Mouse (Mus musculus) myocyte (in vitro differentiated cells): ENCODE data around the gene Tdp1.

Experiments used
- CEBPB ChIP-seq: IDR thresholded peaks from 2 replicates; pipeline ENCODE4 v1.6.1; 2011; ENCODE audit warnings: mild to moderate bottlenecking, moderate library complexity; ENCODE audit not compliant: poor library complexity, insufficient read depth, severe bottlenecking
- E2F4 ChIP-seq: IDR thresholded peaks from one replicate; pipeline ENCODE4 v1.6.1; 2011; ENCODE audit warnings: mild to moderate bottlenecking, control low read depth, moderate library complexity; ENCODE audit not compliant: insufficient read depth
- MAX ChIP-seq: IDR thresholded peaks from one replicate; pipeline ENCODE4 v1.6.1; 2011; ENCODE audit warnings: low read depth, mild to moderate bottlenecking, control low read depth
- MYOD1 ChIP-seq, 3 experiments: IDR thresholded peaks; one replicate each; pipeline ENCODE4 v1.6.1; 2011; ENCODE audit warnings: control low read depth in 2 of 3, low read depth in 2 of 3, mild to moderate bottlenecking in 2 of 3, moderate library complexity in 1 of 3; ENCODE audit not compliant: insufficient read length in 2 of 3, control insufficient read depth in 1 of 3
- MYOG ChIP-seq, 3 experiments: IDR thresholded peaks; one replicate each; pipeline ENCODE4 v1.6.1; 2011; ENCODE audit warnings: control low read depth in 2 of 3, low read depth in 2 of 3, mild to moderate bottlenecking in 2 of 3; ENCODE audit not compliant: insufficient read length in 2 of 3, control insufficient read depth in 1 of 3, insufficient read depth in 1 of 3
- POLR2A ChIP-seq: IDR thresholded peaks from one replicate; pipeline ENCODE4 v1.6.1; 2011; ENCODE audit warnings: low read depth, mild to moderate bottlenecking, control low read depth, moderate library complexity; ENCODE audit not compliant: insufficient read length
- POLR2AphosphoS2 ChIP-seq: IDR thresholded peaks from one replicate; pipeline ENCODE4 v1.6.1; 2011; ENCODE audit warnings: low read depth, control low read depth; ENCODE audit not compliant: insufficient read length
- REST ChIP-seq: IDR thresholded peaks from one replicate; pipeline ENCODE4 v1.6.1; 2011; ENCODE audit warnings: mild to moderate bottlenecking, control low read depth, moderate library complexity; ENCODE audit not compliant: insufficient read depth, insufficient read length
- TCF12 ChIP-seq: IDR thresholded peaks from one replicate; pipeline ENCODE4 v1.6.1; 2011; ENCODE audit warnings: mild to moderate bottlenecking, control low read depth; ENCODE audit not compliant: poor library complexity, insufficient read depth, severe bottlenecking
- TCF3 ChIP-seq: IDR thresholded peaks from one replicate; pipeline ENCODE4 v1.6.1; 2011; ENCODE audit warnings: low read depth, control low read depth; ENCODE audit not compliant: insufficient read length
- USF1 ChIP-seq: IDR thresholded peaks from one replicate; pipeline ENCODE4 v1.6.1; 2011; ENCODE audit warnings: low read depth, mild to moderate bottlenecking, control low read depth, moderate library complexity

DNA sequence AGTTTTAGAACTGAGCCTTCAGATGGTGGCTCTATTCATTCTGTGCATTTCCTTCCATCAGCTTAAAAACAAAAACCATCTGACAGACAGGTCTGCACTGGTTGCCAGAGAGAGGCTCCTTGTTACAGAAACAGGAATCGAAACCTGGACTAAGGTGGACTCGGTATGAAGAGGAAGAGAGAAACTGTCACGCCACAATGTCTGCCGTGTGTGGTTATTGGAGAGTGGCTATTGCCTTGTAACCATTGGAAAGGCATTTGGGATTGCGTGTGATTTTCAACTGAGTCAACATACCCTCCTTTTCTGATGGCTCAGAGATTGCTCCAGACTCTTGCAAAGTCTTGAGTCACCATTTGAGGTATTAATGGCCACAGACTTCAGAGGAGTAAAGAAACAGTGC lies 102.5 kb downstream of the Tdp1 start:
- no peak for TF ChIP-seq POLR2A
- TF ChIP-seq MAX: no peak
- TF ChIP-seq POLR2AphosphoS2: no peak
- TF ChIP-seq E2F4: no peak
- TF ChIP-seq TCF12: no peak
- no peak for TF ChIP-seq USF1
- TF ChIP-seq CEBPB: no peak
- TF ChIP-seq REST: no peak
- no peak for TF ChIP-seq MYOG (IDR thresholded peaks at IDR 0.05; ENCODE audit: control insufficient read depth in 1 of 3, insufficient read depth in 1 of 3, insufficient read length in 2 of 3, low read depth in 2 of 3)
- TF ChIP-seq MYOD1 (IDR thresholded peaks at IDR 0.05; ENCODE audit: control insufficient read depth in 1 of 3, insufficient read length in 2 of 3, low read depth in 2 of 3): no peak
- no peak for TF ChIP-seq TCF3
